Mouse (Mus musculus) yolk sac, embryonic 10.5 days (tissue): ENCODE measurements around the gene Chst13.

Experiments
- DNase-seq: peaks from one replicate; pipeline ENCODE4 v3.0.0-alpha.2; 2017; ENCODE audit warnings: low spot score

The Chst13 gene

DNA sequence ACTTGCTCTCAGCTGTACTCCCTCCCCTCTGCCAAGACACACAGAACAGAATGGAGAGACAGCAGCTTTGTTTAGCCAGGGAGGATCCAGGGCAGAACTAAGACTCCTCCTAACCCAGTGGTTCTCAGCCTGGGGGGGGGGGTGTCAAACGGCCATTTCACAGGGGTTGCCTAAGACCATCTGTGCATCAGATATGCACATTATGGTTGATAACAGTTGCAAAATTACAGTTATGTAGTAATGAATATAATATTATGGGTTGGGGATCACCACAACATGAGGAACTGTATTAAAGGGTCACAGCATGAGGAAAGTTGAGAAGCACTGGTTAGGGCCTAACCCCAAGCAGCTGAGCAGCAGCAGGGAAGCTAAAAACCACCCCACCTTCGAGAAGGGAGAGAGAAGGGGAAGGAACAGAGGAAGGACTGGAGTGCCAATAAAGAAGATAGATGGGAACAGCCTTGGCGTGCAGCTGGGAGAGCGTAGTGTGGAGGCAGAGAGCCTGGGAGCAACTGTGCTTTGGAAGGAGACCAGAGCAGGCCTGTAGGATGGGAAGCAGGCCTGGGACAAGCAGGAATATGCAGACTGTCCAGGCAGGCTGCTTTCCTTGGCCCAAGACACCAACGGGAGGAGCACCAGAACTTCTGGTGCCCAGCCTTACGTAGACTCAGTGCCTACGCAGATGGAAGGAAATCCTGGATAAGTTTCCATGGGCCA, 5.4 kb downstream of the Chst13 start:
- DNase-seq: no peak

DNA sequence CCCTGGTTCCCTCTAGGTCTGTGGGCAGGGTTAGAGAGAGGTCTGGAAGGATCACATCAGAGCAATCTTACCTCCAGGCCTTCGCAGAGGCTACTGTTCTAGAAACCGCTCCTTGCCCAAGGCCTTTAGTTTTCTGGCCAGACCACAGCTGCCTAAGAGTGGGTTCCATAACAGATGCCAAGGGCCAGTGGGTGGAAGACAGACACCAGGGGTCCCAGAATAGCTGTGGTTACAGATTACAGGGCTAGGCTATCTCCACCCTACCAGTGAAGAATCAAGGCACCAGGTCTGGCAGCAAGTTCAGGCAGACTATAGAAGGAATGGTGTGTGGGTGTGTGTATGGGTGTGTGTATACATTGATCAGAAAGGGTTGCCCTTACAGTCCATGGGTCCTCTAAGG, 6.0 kb downstream of the Chst13 start:
- DNase-seq: no peak

DNA sequence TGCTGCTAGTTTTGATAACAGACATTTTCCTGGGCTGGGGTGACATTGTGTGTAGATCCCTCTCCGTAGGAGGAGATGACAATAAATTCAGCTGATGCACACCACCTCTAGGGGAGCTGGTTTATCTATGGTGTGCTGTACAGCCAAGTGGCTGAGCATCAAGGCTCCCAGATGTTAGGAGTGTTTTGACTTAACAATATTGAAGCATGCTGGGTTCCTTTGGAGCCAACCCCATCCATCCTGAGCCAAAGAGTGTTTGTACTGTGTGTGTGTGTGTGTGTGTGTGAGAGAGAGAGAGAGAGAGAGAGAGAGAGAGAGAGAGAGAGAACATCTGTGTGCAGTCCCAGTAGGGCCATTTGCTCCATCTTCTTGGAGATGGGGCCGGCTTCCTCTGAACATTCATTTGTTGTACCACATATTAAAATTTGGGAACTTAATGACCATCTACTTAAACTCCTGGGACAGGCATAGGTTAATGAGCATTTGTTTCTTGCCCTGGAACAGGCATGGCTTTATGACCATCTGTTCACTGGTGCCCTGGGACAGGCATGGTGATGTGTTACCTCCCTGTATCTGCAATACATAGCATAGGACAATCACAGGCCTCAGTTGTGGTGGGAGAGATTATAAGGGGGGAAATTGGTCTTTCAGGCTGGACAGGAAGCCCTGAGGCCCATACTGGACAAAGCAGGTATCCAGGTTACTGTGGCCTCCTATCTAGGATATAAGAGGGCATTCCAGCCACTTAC, 7.3 kb downstream of the Chst13 start:
- DNase-seq: no peak

DNA sequence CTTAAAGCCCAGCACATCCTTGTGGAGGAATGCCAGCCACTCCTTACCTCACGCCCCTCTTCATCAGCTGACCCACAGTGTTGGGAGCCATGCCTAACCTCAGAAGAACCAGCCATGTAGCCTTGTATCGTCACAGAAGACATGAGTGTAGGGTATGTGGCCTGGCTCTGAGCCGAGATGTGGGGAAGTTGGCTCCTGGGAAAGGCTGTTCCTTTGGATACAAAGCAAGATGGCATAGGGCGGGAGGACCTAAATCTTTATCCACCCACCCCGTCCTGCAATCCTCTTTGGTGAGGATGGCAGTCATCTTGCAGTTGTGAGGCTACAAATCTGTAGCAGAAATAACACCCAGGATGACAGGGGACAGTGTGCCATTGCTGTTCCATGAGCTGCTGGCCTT, 9.0 kb downstream of the Chst13 start:
- DNase-seq: no peak

DNA sequence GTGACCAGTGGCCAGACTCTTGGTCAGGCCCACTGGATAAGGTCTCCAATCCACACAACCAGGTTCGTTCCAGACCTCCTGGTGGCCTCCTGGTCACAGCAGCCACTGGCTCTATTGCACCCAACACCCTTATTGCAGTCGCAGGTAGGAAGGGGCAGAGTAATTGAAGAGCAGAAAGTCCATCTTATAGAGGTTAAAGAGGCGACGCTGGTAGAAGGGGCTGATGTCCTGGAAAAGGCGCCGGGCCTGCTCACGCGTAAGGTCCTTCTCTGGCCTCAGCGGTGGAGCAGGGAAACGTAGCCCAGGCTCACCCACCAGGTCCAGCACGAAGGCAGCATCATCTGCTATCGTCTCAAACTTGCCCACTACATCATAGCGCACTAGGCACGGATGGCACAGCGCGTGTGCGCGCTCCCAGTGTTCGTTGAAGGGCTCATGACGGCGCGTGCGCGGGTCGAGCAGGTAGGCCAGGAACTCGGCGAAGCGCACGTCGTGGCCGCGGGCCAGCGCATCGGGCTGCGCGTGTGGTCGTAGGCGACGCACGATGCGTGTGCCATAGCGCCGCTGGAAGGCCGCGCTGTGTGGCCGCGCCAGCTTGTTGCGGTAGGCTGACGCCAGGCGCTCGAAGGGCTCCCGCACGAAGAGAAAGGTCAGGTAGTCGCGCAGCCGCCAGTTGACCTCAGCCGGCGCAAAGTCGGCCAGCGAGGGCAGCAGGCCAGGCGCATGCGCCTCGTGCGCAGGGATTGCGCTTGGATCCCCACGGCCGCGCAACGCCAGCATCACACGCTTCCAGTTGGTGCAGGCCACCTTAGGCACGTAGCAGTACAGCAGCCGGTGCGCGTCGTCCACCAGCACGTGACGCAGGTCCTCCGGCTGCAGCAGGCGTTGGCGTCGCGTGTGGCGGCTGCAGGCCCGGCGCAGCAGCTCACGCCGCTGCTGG, 15.9 kb downstream of the Chst13 start:
- no peak for DNase-seq

DNA sequence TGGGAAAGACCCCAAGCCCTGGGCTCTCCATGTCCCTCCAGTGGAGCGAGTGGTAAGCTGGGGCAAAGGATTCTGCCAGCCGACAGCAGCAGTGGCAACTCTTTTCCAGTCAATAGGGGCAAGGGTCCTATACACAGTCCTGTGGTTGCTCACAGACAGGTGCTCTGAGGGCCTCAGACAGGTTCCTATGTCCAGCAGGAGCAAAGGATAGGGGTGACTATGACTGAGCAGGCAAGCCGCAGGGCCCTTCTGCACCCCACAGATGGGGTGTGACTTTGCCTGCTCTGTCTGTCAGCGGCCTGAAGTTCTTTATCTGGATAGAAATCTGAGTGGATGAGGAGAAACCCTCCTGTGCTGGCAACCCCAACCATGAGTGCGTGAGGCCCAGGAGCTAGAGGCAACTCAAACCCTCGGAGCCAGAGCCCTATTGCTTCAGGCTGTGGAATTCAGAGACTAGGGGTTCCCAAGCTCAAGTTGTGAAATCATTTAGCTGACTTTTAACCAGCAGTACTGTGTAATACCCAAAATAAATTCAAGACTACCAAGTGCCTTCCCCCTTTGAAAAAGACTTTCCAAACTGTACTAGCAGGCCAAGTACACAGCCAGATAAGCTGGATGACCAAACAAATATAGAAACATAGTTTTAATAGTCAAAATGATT, 18.5 kb downstream of the Chst13 start:
- DNase-seq: no peak

DNA sequence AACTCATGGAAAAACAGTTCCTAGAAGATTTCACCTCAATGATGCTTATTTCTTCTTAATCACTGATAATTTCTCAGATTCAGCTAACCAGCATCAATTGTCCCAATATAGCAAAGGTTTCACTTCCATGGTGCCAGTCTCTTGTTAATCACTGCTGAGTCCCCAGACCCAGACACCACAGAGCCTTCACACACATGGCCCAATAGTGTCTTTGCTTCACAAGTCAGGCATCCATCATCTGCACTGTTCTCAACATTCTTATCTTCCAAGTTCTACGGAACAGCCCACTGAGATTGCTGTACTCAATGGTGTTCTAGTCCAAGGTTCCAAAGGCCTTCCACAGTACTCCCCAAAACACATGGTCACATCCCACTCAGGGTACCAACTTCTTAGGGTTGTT, 24.1 kb downstream of the Chst13 start, which contains the start of gene BC048671:
Gene BC048671 (plus strand): TSS at position 301 of the 400 bp plus-strand sequence.
- no peak for DNase-seq

DNA sequence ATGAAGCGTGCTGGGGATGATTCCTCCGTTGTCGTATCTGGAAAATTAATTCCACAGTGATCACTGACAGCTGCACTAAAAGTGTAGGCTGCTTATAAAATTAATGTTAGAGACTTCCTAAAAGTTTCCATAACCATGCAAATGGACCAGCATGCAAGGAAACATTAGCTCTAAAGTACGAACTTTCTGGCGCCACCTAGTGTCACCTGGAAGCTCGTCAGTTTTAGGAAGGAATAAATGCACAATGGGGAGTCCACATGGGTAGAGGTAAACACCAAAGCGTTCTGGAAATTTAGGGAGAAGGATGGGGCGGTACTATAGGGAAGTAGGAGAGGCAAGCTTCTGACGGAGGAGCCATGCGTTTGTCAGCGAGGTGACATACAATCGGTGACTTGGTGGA, 36.7 kb downstream of the Chst13 start:
- DNase-seq: no peak
